Mouse (Mus musculus) layer of hippocampus, adult 18-20 months (tissue): Measurements from ENCODE around the gene Ldlr. TPM values are rescaled to one million over a fixed set of nuclear protein-coding genes. Genes with fewer than 3 reads are reported as not detected.
"Not testable (repeated sequence)": the region's sequence is repeated elsewhere in the genome, so short reads cannot be mapped to it uniquely, and the experiment has no call there.

Experiments
- DNase-seq, 2 experiments: peaks; one replicate each; pipeline ENCODE4 v3.0.0; 2022; ENCODE audit warnings: low spot score in 2 of 2
- total RNA-seq, 2 experiments: library from RNA; stranded (reverse); gene quantifications; 2 replicates each; pipeline ENCODE4 v1.2.3; 2021

Gene Ldlr
- total RNA-seq, 2 experiments from 2014 or later = 13.1 to 15.4 TPM

GRCm38 (mm10) chr9:21754516-21755321, 31.4 kb downstream of the Ldlr start:
- DNase-seq = no peak

- no peak for DNase-seq
Observed at GRCm38 (mm10) chr9:21758576-21759529, 35.6 kb downstream of the Ldlr start.

- no peak for DNase-seq
Observed at GRCm38 (mm10) chr9:21759718-21760117, 36.4 kb downstream of the Ldlr start.

GRCm38 (mm10) chr9:21760155-21761088, 37.1 kb downstream of the Ldlr start, which contains the start of gene Spc24:
Gene Spc24, minus strand, starts transcription at chr9:21760303.
- DNase-seq = peak; percentile 91 to 97

- no peak for DNase-seq
Observed at GRCm38 (mm10) chr9:21762135-21762534, 38.9 kb downstream of the Ldlr start.

GRCm38 (mm10) chr9:21764084-21764999, 41.1 kb downstream of the Ldlr start:
- DNase-seq = no peak

GRCm38 (mm10) chr9:21767896-21768295, 44.6 kb downstream of the Ldlr start:
- DNase-seq = peak in 1 of 2 experiments; percentile 24

- peak in 1 of 2 experiments; percentile 26 for DNase-seq
Observed at GRCm38 (mm10) chr9:21768511-21769411, 45.5 kb downstream of the Ldlr start.

GRCm38 (mm10) chr9:21769558-21770183, 46.4 kb downstream of the Ldlr start:
- DNase-seq = no peak

- DNase-seq = not testable (repeated sequence)
Observed at GRCm38 (mm10) chr9:21773396-21773795, 50.1 kb downstream of the Ldlr start.

GRCm38 (mm10) chr9:21774353-21774752, 51.1 kb downstream of the Ldlr start:
- DNase-seq = no peak

GRCm38 (mm10) chr9:21777726-21778125, 54.4 kb downstream of the Ldlr start:
- DNase-seq = no peak

GRCm38 (mm10) chr9:21781657-21782468, 58.6 kb downstream of the Ldlr start:
- no peak for DNase-seq

- no peak for DNase-seq
Observed at GRCm38 (mm10) chr9:21784517-21785307, 61.4 kb downstream of the Ldlr start.

GRCm38 (mm10) chr9:21786309-21786708, 63.0 kb downstream of the Ldlr start:
- DNase-seq = not testable (repeated sequence)

GRCm38 (mm10) chr9:21786906-21787305, 63.6 kb downstream of the Ldlr start:
- DNase-seq = peak in 1 of 2 experiments; percentile 64
